In the genomic region with DNA sequence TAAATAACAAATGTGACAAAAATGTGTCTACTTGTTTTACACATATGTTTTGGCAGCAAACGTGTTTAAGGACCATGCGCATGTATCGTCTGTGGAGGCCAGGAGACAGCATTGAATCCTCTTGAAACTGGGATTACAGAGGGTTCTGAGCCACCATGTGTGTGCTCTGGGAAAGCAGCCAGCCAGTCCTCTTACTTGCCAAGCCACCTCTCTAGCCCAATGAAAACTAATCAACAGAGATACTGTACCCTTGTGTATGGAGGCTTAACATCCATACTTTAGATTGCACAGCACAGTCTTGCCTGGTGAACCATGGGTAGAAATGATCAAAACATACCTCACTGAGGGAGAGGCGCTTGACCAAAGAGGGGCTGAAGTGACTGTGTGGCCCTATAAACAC, we compare ENCODE assay signal across 18 mouse cellular contexts. TPM values are rescaled to one million over a fixed set of nuclear protein-coding genes. Genes with fewer than 3 reads are reported as not detected.
DNase-seq lines count a peak whose midpoint lies in the region; ATAC-seq and TF ChIP-seq lines count a peak whose summit lies in the region.
"Had no signal": no experiment of that assay in that cellular context is flagged by ENCODE, and none has a peak within 500 bp of the region (broad histone marks: within the 10 kb centered on the region; RNA-seq: fewer than 3 reads in every experiment).

No protein-coding gene starts in this region.

- DNase-seq in cerebellum, postnatal 10 days: peak; percentile 72 to 82
- no peak for DNase-seq in cerebellum, adult 9-11 months
- peak; percentile 43 for DNase-seq in hindbrain, postnatal 0 days (ENCODE audit: low spot score)
- peak; percentile 33 for DNase-seq in midbrain, embryonic 14.5 days
- DNase-seq in midbrain, embryonic 11.5 days (ENCODE audit: low spot score, missing footprints): no peak
- DNase-seq in layer of hippocampus, postnatal 10 days (ENCODE audit: low spot score in 2 of 2): peak; percentile 34 to 44
- no peak for DNase-seq in spleen, postnatal 14 days (ENCODE audit: low spot score in 2 of 2)
- DNase-seq: cerebellum, adult 18-20 months; heart, adult 11 months; liver, embryonic 13.5 days; lung, postnatal 10 days had no signal

- H3K27ac ChIP-seq in hindbrain, postnatal 0 days: no peak overlapping the region
- H3K27ac ChIP-seq in hindbrain, embryonic 12.5 days: no peak overlapping the region
- no peak overlapping the region for H3K27ac ChIP-seq in midbrain, embryonic 14.5 days (replicated peaks; ENCODE audit: low read depth, low read length)
- no peak overlapping the region for H3K27ac ChIP-seq in midbrain, embryonic 11.5 days (ENCODE audit: low read depth, low read length)
- H3K27ac ChIP-seq: heart, embryonic 15.5 days; kidney, postnatal 0 days; liver, embryonic 13.5 days had no signal

- no peak overlapping the region for H3K9ac ChIP-seq in hindbrain, postnatal 0 days (replicated peaks; ENCODE audit: low read length)
- H3K9ac ChIP-seq in hindbrain, embryonic 12.5 days: no peak overlapping the region
- no peak overlapping the region for H3K9ac ChIP-seq in midbrain, embryonic 14.5 days (replicated peaks; ENCODE audit: low read length)
- H3K9ac ChIP-seq in midbrain, embryonic 11.5 days (ENCODE audit: low read length): no peak overlapping the region
- H3K9ac ChIP-seq: heart, embryonic 15.5 days; liver, embryonic 13.5 days had no signal

- H3K4me1 ChIP-seq in hindbrain, postnatal 0 days (ENCODE audit: insufficient read depth, low read length): no peaks in the 10 kb centered on the region
- H3K4me1 ChIP-seq in hindbrain, embryonic 12.5 days: no peaks in the 10 kb centered on the region
- H3K4me1 ChIP-seq in midbrain, embryonic 14.5 days (ENCODE audit: control insufficient read depth, insufficient read depth, low read length): no peaks in the 10 kb centered on the region
- H3K4me1 ChIP-seq in midbrain, embryonic 11.5 days (ENCODE audit: control insufficient read depth, insufficient read depth, low read length): no peaks in the 10 kb centered on the region
- H3K4me1 ChIP-seq: liver, embryonic 13.5 days; megakaryocyte, embryonic 14.5 days had no signal

- no peaks in the 10 kb centered on the region for H3K27me3 ChIP-seq in hindbrain, postnatal 0 days (ENCODE audit: insufficient read depth, low read length)
- H3K27me3 ChIP-seq in hindbrain, embryonic 12.5 days: no peaks in the 10 kb centered on the region
- no peaks in the 10 kb centered on the region for H3K27me3 ChIP-seq in midbrain, embryonic 14.5 days (ENCODE audit: control insufficient read depth, insufficient read depth, low read length)
- H3K27me3 ChIP-seq in midbrain, embryonic 11.5 days (ENCODE audit: control insufficient read depth, insufficient read depth, low read length): no peaks in the 10 kb centered on the region
- H3K27me3 ChIP-seq: heart, embryonic 15.5 days; liver, embryonic 13.5 days; megakaryocyte, embryonic 14.5 days had no signal

- H3K9me3 ChIP-seq in hindbrain, postnatal 0 days (ENCODE audit: low read length): no peaks in the 10 kb centered on the region
- no peaks in the 10 kb centered on the region for H3K9me3 ChIP-seq in hindbrain, embryonic 12.5 days (replicated peaks)
- no peaks in the 10 kb centered on the region for H3K9me3 ChIP-seq in midbrain, embryonic 14.5 days (ENCODE audit: control insufficient read depth, low read length)
- H3K9me3 ChIP-seq in midbrain, embryonic 11.5 days (ENCODE audit: control insufficient read depth, low read length): no peaks in the 10 kb centered on the region
- H3K9me3 ChIP-seq: heart, embryonic 15.5 days; liver, embryonic 13.5 days; megakaryocyte, embryonic 14.5 days had no signal

- 71% methylated on average over 4 of the region's 4 CpGs for WGBS in hindbrain, postnatal 0 days
- 92% methylated on average over 4 of the region's 4 CpGs for WGBS in hindbrain, embryonic 12.5 days
- WGBS in midbrain, embryonic 14.5 days: 93% methylated on average over 4 of the region's 4 CpGs
- 94% methylated on average over 4 of the region's 4 CpGs for WGBS in midbrain, embryonic 11.5 days

- H3K4me2 ChIP-seq in hindbrain, postnatal 0 days (ENCODE audit: low read depth, low read length): no peak overlapping the region
- H3K4me2 ChIP-seq in hindbrain, embryonic 12.5 days (replicated peaks): no peak overlapping the region
- H3K4me2 ChIP-seq in midbrain, embryonic 14.5 days (ENCODE audit: low read length): no peak overlapping the region
- no peak overlapping the region for H3K4me2 ChIP-seq in midbrain, embryonic 11.5 days
- H3K4me2 ChIP-seq: heart, embryonic 15.5 days; liver, embryonic 13.5 days had no signal

- H3K4me3 ChIP-seq in hindbrain, postnatal 0 days (ENCODE audit: low read length): no peak overlapping the region
- no peak overlapping the region for H3K4me3 ChIP-seq in hindbrain, embryonic 12.5 days
- no peak overlapping the region for H3K4me3 ChIP-seq in midbrain, embryonic 14.5 days (replicated peaks; ENCODE audit: low read depth, low read length)
- no peak overlapping the region for H3K4me3 ChIP-seq in midbrain, embryonic 11.5 days (ENCODE audit: low read depth, low read length)
- H3K4me3 ChIP-seq: heart, embryonic 15.5 days; liver, embryonic 13.5 days; megakaryocyte, embryonic 14.5 days; myocyte had no signal

- no peaks in the 10 kb centered on the region for H3K36me3 ChIP-seq in hindbrain, postnatal 0 days (ENCODE audit: insufficient read depth, low read length)
- H3K36me3 ChIP-seq in hindbrain, embryonic 12.5 days: no peaks in the 10 kb centered on the region
- no peaks in the 10 kb centered on the region for H3K36me3 ChIP-seq in midbrain, embryonic 14.5 days (ENCODE audit: control insufficient read depth, insufficient read depth, low read length)
- H3K36me3 ChIP-seq in midbrain, embryonic 11.5 days (ENCODE audit: control insufficient read depth, insufficient read depth, low read length): no peaks in the 10 kb centered on the region
- H3K36me3 ChIP-seq: heart, embryonic 15.5 days; liver, embryonic 13.5 days had no signal

- peak; percentile 35 for ATAC-seq in hindbrain, postnatal 0 days
- ATAC-seq in hindbrain, embryonic 12.5 days (ENCODE audit: low FRiP score): no peak
- ATAC-seq in midbrain, embryonic 14.5 days (ENCODE audit: low FRiP score, low TSS enrichment): no peak
- ATAC-seq in midbrain, embryonic 11.5 days (ENCODE audit: low FRiP score): no peak
- ATAC-seq: intestine, embryonic 16.5 days had no signal

- no peak for TF ChIP-seq CTCF in hindbrain, postnatal 0 days (IDR thresholded peaks at IDR 0.05; ENCODE audit: low read depth)

RNA-seq across cellular contexts. Expression of gene 0610040J01Rik, which starts 46.3 kb away (rescaled TPM):
- total RNA-seq in hindbrain, postnatal 0 days (2014; rRNA removed): 7.5 TPM in 2 replicates
- 4.8 and 5.3 TPM in 2 replicates for polyA plus RNA-seq in hindbrain, postnatal 0 days (2015; fragmentation: Nextera tagmentation; extraction: Ambion mirVana)
- polyA plus RNA-seq in hindbrain, embryonic 12.5 days (2016; fragmentation: Nextera tagmentation; extraction: Ambion mirVana): 3.3 and 4.8 TPM in 2 replicates
- polyA plus RNA-seq in midbrain, embryonic 14.5 days (2014; fragmentation: Nextera tagmentation; extraction: Ambion mirVana): 1.3 and 1.6 TPM in 2 replicates
- 0.90 and 0.96 TPM in 2 replicates for polyA plus RNA-seq in midbrain, embryonic 11.5 days (2014; fragmentation: Nextera tagmentation; extraction: Ambion mirVana)
- total RNA-seq in layer of hippocampus, postnatal 10 days (2021): 1 to 10 TPM; 7.4 TPM
- total RNA-seq: MEL had no signal
- polyA plus RNA-seq: myocyte had no signal

Comparison
In these comparisons a context has a peak if more than half of its experiments do, and no peak if none do; other contexts are left out.
1. DNase-seq: peak in cerebellum, postnatal 10 days (2 of 2), hindbrain, postnatal 0 days (single experiment), midbrain, embryonic 14.5 days (single experiment) and layer of hippocampus, postnatal 10 days (2 of 2); none in cerebellum, adult 9-11 months (single experiment), midbrain, embryonic 11.5 days (single experiment) and spleen, postnatal 14 days (0 of 2).